Mouse (Mus musculus) neural tube, embryonic 13.5 days (tissue): ENCODE data around the gene Sepsecs. TPM values are rescaled to one million over a fixed set of nuclear protein-coding genes. Genes with fewer than 3 reads are reported as not detected.

Experiments used
- ATAC-seq: fragments of 200-750 bp; cut with Nextera tagmentation; 2 replicates; pipeline ENCODE4 v1.8.0; 2017; ENCODE audit warnings: low read depth, mild to moderate bottlenecking, moderate TSS enrichment, moderate library complexity
- H3K27ac ChIP-seq: fragments of 300-500 bp; sonication (generic); replicated peaks from 2 replicates; pipeline ENCODE4 v1.5.1; 2015; ENCODE audit warnings: moderate library complexity, mild to moderate bottlenecking, inconsistent platforms
- H3K27me3 ChIP-seq: fragments of 300-500 bp; sonication (generic); 2 replicates; pipeline ENCODE4 v1.6.1; 2015; ENCODE audit warnings: mild to moderate bottlenecking, inconsistent platforms
- H3K36me3 ChIP-seq: fragments of 300-500 bp; sonication (generic); 2 replicates; pipeline ENCODE4 v1.6.1; 2015; ENCODE audit warnings: mild to moderate bottlenecking, inconsistent platforms
- H3K4me1 ChIP-seq: fragments of 300-500 bp; sonication (generic); replicated peaks from 2 replicates; pipeline ENCODE4 v1.6.1; 2015; ENCODE audit warnings: inconsistent platforms
- H3K4me2 ChIP-seq: fragments of 300-500 bp; sonication (generic); 2 replicates; pipeline ENCODE4 v1.6.1; 2015; ENCODE audit warnings: inconsistent platforms, mild to moderate bottlenecking, moderate library complexity
- H3K4me3 ChIP-seq: fragments of 300-500 bp; sonication (generic); 2 replicates; pipeline ENCODE4 v1.5.1; 2015; ENCODE audit warnings: mild to moderate bottlenecking, inconsistent platforms
- H3K9ac ChIP-seq: fragments of 300-500 bp; sonication (generic); 2 replicates; pipeline ENCODE4 v1.6.1; 2015; ENCODE audit warnings: moderate library complexity, mild to moderate bottlenecking, inconsistent platforms
- H3K9me3 ChIP-seq: fragments of 300-500 bp; sonication (generic); 2 replicates; pipeline ENCODE4 v1.6.1; 2016; ENCODE audit warnings: inconsistent platforms
- WGBS: fragments of 180-500 bp; shearing (Covaris S2); methylation state at CpG from one replicate; pipeline ENCODE4 v1.1.7; 2015; 5-methylcytosine and 5-hydroxymethylcytosine counted together
- polyA plus RNA-seq: library from polyadenylated mRNA; unstranded; fragments of >200 nt; fragmentation: Nextera tagmentation; extraction: Ambion mirVana; gene quantifications from 2 replicates; pipeline ENCODE4 v1.2.1, GENCODE M21; 2015

Gene Sepsecs
- polyA plus RNA-seq, 1 experiment from 2014 or later, result 6.3 TPM

GRCm38 (mm10) chr5:52674384-52675069, 5.0 kb upstream of the Sepsecs start:
- Histone ChIP-seq H3K4me3 (no peak overlapping the region), H3K27ac (no peak overlapping the region), H3K9me3 (no peaks in the 10 kb centered on the region), H3K9ac (no peak overlapping the region), H3K4me2 (no peak overlapping the region), H3K27me3 (no peaks in the 10 kb centered on the region), H3K4me1 (peaks cover 4% of the 10 kb centered on the region; the same call in 1 of the 2 replicates), H3K36me3 (no peaks in the 10 kb centered on the region)
- WGBS, result 37% methylated on average over 4 of the region's 4 CpGs
- ATAC-seq, result no peak

- no peaks in the 10 kb centered on the region for H3K27me3 ChIP-seq
- no peak overlapping the region for H3K27ac ChIP-seq
- 37% methylated on average over 9 of the region's 9 CpGs for WGBS
- ATAC-seq, result no peak
- no peaks in the 10 kb centered on the region for H3K36me3 ChIP-seq
- peaks cover 11% of the 10 kb centered on the region for H3K4me1 ChIP-seq
- H3K9me3 ChIP-seq, result no peaks in the 10 kb centered on the region
- H3K9ac ChIP-seq, result no peak overlapping the region
- no peak overlapping the region for H3K4me2 ChIP-seq
- H3K4me3 ChIP-seq, result no peak overlapping the region
These were observed 3.8 kb upstream of the Sepsecs start for GRCm38 (mm10) chr5:52673341-52673740.

- WGBS, result 66% methylated on average over 3 of the region's 3 CpGs
These were observed 1.2 kb upstream of the Sepsecs start for GRCm38 (mm10) chr5:52670745-52671144.

GRCm38 (mm10) chr5:52666766-52667165, 2.7 kb downstream of the Sepsecs start:
- ATAC-seq, result no peak
- no peak overlapping the region for H3K4me2 ChIP-seq
- no peak overlapping the region for H3K27ac ChIP-seq
- peaks cover 15% of the 10 kb centered on the region for H3K4me1 ChIP-seq
- 92% methylated on average over 3 of the region's 3 CpGs for WGBS
- no peak overlapping the region for H3K9ac ChIP-seq
- peaks cover 26% of the 10 kb centered on the region for H3K36me3 ChIP-seq
- no peaks in the 10 kb centered on the region for H3K9me3 ChIP-seq
- H3K4me3 ChIP-seq, result no peak overlapping the region
- H3K27me3 ChIP-seq, result no peaks in the 10 kb centered on the region

More at GRCm38 (mm10) chr5:52670745-52671144, 1.2 kb upstream of the Sepsecs start:
- no peak overlapping the region for H3K4me3 ChIP-seq
- H3K27me3 ChIP-seq, result no peaks in the 10 kb centered on the region
- no peak overlapping the region for H3K9ac ChIP-seq
- no peak for ATAC-seq
- H3K4me2 ChIP-seq, result no peak overlapping the region
- peaks cover 15% of the 10 kb centered on the region for H3K4me1 ChIP-seq
- H3K9me3 ChIP-seq, result no peaks in the 10 kb centered on the region
- H3K36me3 ChIP-seq, result 0 out of 2 replicates have a peak, but pooled peaks cover 2% of the 10 kb centered on the region
- H3K27ac ChIP-seq, result no peak overlapping the region

- Histone ChIP-seq H3K36me3 (peaks cover 43% of the 10 kb centered on the region), H3K4me2 (no peak overlapping the region), H3K4me1 (no peaks in the 10 kb centered on the region), H3K27ac (no peak overlapping the region), H3K9me3 (no peaks in the 10 kb centered on the region), H3K9ac (no peak overlapping the region), H3K27me3 (no peaks in the 10 kb centered on the region), H3K4me3 (no peak overlapping the region)
- ATAC-seq, result no peak
- WGBS, result 87% methylated on average over 4 of the region's 4 CpGs
These were observed 11.6 kb downstream of the Sepsecs start for GRCm38 (mm10) chr5:52657957-52658356.

GRCm38 (mm10) chr5:52657336-52657735, 12.2 kb downstream of the Sepsecs start:
- no peak overlapping the region for H3K27ac ChIP-seq

GRCm38 (mm10) chr5:52655992-52656391, 13.5 kb downstream of the Sepsecs start:
- no peaks in the 10 kb centered on the region for H3K9me3 ChIP-seq
- 74% methylated on average over 8 of the region's 8 CpGs for WGBS
- H3K27ac ChIP-seq, result no peak overlapping the region
- H3K36me3 ChIP-seq, result peaks cover 41% of the 10 kb centered on the region
- no peak for ATAC-seq
- no peak overlapping the region for H3K4me3 ChIP-seq
- H3K4me1 ChIP-seq, result no peaks in the 10 kb centered on the region
- H3K4me2 ChIP-seq, result no peak overlapping the region
- H3K9ac ChIP-seq, result no peak overlapping the region
- H3K27me3 ChIP-seq, result no peaks in the 10 kb centered on the region

More at GRCm38 (mm10) chr5:52657336-52657735, 12.2 kb downstream of the Sepsecs start:
- H3K27me3 ChIP-seq, result no peaks in the 10 kb centered on the region
- H3K9ac ChIP-seq, result no peak overlapping the region
- H3K4me2 ChIP-seq, result no peak overlapping the region
- peaks cover 48% of the 10 kb centered on the region for H3K36me3 ChIP-seq
- ATAC-seq, result no peak
- no peak overlapping the region for H3K4me3 ChIP-seq
- H3K9me3 ChIP-seq, result no peaks in the 10 kb centered on the region
- WGBS, result 89% methylated on average over 5 of the region's 5 CpGs
- no peaks in the 10 kb centered on the region for H3K4me1 ChIP-seq

GRCm38 (mm10) chr5:52654961-52655360, 14.5 kb downstream of the Sepsecs start:
- Histone ChIP-seq H3K4me2 (no peak overlapping the region), H3K27ac (no peak overlapping the region), H3K9me3 (no peaks in the 10 kb centered on the region), H3K36me3 (peaks cover 41% of the 10 kb centered on the region), H3K4me3 (no peak overlapping the region), H3K9ac (no peak overlapping the region), H3K4me1 (no peaks in the 10 kb centered on the region), H3K27me3 (no peaks in the 10 kb centered on the region)
- no peak for ATAC-seq
- 94% methylated on average over 5 of the region's 5 CpGs for WGBS

GRCm38 (mm10) chr5:52652606-52653005, 16.9 kb downstream of the Sepsecs start:
- Histone ChIP-seq H3K36me3 (peaks cover 30% of the 10 kb centered on the region), H3K4me1 (no peaks in the 10 kb centered on the region), H3K9me3 (no peaks in the 10 kb centered on the region), H3K27me3 (no peaks in the 10 kb centered on the region), H3K9ac (no peak overlapping the region), H3K27ac (no peak overlapping the region), H3K4me2 (no peak overlapping the region), H3K4me3 (no peak overlapping the region)
- ATAC-seq, result no peak
- 91% methylated on average over 7 of the region's 7 CpGs for WGBS

GRCm38 (mm10) chr5:52652086-52652485, 17.4 kb downstream of the Sepsecs start:
- no peaks in the 10 kb centered on the region for H3K27me3 ChIP-seq
- H3K4me1 ChIP-seq, result no peaks in the 10 kb centered on the region
- no peak overlapping the region for H3K4me2 ChIP-seq
- H3K4me3 ChIP-seq, result no peak overlapping the region
- 80% methylated on average over 1 of the region's 1 CpGs for WGBS
- no peak overlapping the region for H3K27ac ChIP-seq
- ATAC-seq, result no peak
- H3K9me3 ChIP-seq, result no peaks in the 10 kb centered on the region
- no peak overlapping the region for H3K9ac ChIP-seq
- H3K36me3 ChIP-seq, result peaks cover 30% of the 10 kb centered on the region

GRCm38 (mm10) chr5:52643947-52644840, 25.3 kb downstream of the Sepsecs start:
- peaks cover 13% of the 10 kb centered on the region for H3K27me3 ChIP-seq
- 20% methylated on average over 9 of the region's 9 CpGs for WGBS
- peaks cover 51% of the 10 kb centered on the region for H3K36me3 ChIP-seq
- no peak overlapping the region for H3K9ac ChIP-seq
- ATAC-seq, result no peak
- H3K9me3 ChIP-seq, result no peaks in the 10 kb centered on the region
- no peak overlapping the region for H3K4me3 ChIP-seq
- H3K27ac ChIP-seq, result no peak overlapping the region
- H3K4me2 ChIP-seq, result no peak overlapping the region
- H3K4me1 ChIP-seq, result peaks cover 9% of the 10 kb centered on the region

GRCm38 (mm10) chr5:52641736-52642135, 27.8 kb downstream of the Sepsecs start:
- Histone ChIP-seq H3K4me2 (no peak overlapping the region), H3K27ac (no peak overlapping the region), H3K27me3 (peaks cover 13% of the 10 kb centered on the region), H3K36me3 (peaks cover 46% of the 10 kb centered on the region), H3K9ac (no peak overlapping the region), H3K9me3 (no peaks in the 10 kb centered on the region), H3K4me3 (no peak overlapping the region), H3K4me1 (peaks cover 9% of the 10 kb centered on the region)
- no peak for ATAC-seq
- WGBS, result 87% methylated on average over 6 of the region's 6 CpGs
